Mouse (Mus musculus) ES-Bruce4 (cell line): ENCODE data around the gene Lime1. TPM values are rescaled to one million over a fixed set of nuclear protein-coding genes. Genes with fewer than 3 reads are reported as not detected.
A peak's percentile ranks its signal among the peaks of the same experiment; 100 is the strongest.

ENCODE experiments used
- H3K27ac ChIP-seq: 2 replicates; pipeline ENCODE4 v1.5.1; 2012; ENCODE audit warnings: low read length, inconsistent platforms; ENCODE audit not compliant: insufficient read depth
- H3K27me3 ChIP-seq: 2 replicates; pipeline ENCODE4 v1.6.1; 2012; ENCODE audit warnings: mild to moderate bottlenecking, low read length, inconsistent platforms; ENCODE audit not compliant: control insufficient read depth, poor library complexity, insufficient read depth, severe bottlenecking
- H3K36me3 ChIP-seq: 2 replicates; pipeline ENCODE4 v1.6.1; 2012; ENCODE audit warnings: inconsistent platforms, mild to moderate bottlenecking, low read length, moderate library complexity; ENCODE audit not compliant: control insufficient read depth, poor library complexity, insufficient read depth, severe bottlenecking
- H3K4me1 ChIP-seq: one replicate; pipeline ENCODE4 v1.8.1; 2011; ENCODE audit warnings: low read length; ENCODE audit not compliant: control insufficient read depth, insufficient read depth
- H3K4me3 ChIP-seq: 2 replicates; pipeline ENCODE4 v1.5.1; 2011; ENCODE audit warnings: low read depth, mild to moderate bottlenecking, low read length
- H3K9ac ChIP-seq: 2 replicates; pipeline ENCODE4 v1.6.1; 2012; ENCODE audit warnings: low read depth, mild to moderate bottlenecking, inconsistent platforms; ENCODE audit not compliant: poor library complexity, severe bottlenecking
- H3K9me3 ChIP-seq: replicated peaks from 2 replicates; pipeline ENCODE4 v1.6.1; 2012; ENCODE audit warnings: mild to moderate bottlenecking, low read length, inconsistent platforms; ENCODE audit not compliant: control insufficient read depth, poor library complexity, insufficient read depth, severe bottlenecking
- CTCF ChIP-seq: IDR thresholded peaks from one replicate; pipeline ENCODE4 v1.8.1; 2011; ENCODE audit warnings: low read depth, low read length
- EP300 ChIP-seq: IDR thresholded peaks from 2 replicates; pipeline ENCODE4 v1.6.1; 2011; ENCODE audit warnings: low read depth, low read length; ENCODE audit not compliant: insufficient read depth
- POLR2A ChIP-seq: IDR thresholded peaks from one replicate; pipeline ENCODE4 v1.8.1; 2011; ENCODE audit warnings: low read length; ENCODE audit not compliant: insufficient read depth
- polyA plus RNA-seq: library from polyadenylated mRNA; stranded (reverse); fragments of >200 nt; gene quantifications from 2 replicates; pipeline ENCODE4 v1.2.4, GENCODE M21; 2011; ENCODE audit warnings: low read depth; ENCODE audit not compliant: missing spikeins, insufficient read depth, insufficient read length

Lime1 gene
- polyA plus RNA-seq, 1 experiment: 3.9 TPM

DNA sequence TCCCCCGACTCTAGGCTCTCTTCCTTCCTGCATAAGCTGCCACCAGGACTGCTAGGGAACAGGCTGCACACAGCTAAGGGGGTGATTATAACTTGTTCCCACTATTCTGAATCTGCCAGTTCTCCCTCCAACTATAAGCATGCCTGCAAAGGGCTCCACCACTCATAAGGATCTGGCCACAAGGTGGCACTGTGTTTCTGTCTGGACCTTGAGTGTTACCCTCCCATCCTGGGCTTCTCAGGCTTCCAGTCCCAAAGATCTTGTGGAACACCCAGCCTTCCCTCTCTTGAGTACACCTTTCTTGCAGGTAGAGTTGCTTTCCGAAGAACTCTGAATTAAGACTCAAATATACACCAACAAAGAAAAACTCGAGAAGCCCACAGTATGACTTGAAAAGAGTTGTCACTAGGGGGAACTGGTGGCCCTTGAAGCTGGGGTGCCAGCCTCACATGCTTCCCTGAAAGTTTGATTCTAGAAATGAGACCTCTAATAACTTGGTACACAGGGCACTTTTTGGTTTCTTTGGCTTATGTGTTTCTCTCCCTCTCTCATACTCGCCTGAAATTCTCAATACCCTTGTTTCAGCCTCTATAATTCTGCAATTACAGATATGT, 12.8 kb downstream of the Lime1 start:
- H3K4me1 ChIP-seq: no peaks in the 10 kb centered on the region
- H3K9me3 ChIP-seq: no peaks in the 10 kb centered on the region
- no peak overlapping the region for H3K4me3 ChIP-seq
- H3K27ac ChIP-seq: no peak overlapping the region
- H3K27me3 ChIP-seq: no peaks in the 10 kb centered on the region
- TF ChIP-seq CTCF (peak; percentile 89), POLR2A (no peak)
- no peak overlapping the region for H3K9ac ChIP-seq
- no peaks in the 10 kb centered on the region for H3K36me3 ChIP-seq

DNA sequence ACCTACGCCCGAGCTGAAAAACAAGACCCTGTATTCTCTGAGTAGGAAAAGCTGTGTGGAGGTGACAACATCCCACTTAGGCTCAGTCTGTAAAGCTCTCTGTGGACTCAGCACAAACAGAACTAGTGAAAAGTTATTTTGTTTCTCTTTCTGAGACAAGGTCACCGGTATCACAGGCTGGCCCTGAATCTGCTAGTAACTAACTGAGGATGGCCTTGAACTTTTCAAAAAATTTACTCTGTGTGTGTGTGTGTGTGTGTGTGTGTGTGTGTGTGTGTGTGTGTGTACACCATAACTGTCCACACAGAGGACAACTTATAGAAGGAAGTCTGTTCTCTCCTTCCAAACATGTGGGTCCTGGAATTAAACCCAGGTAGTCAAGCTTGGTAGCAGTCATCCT, 14.2 kb downstream of the Lime1 start:
- Histone ChIP-seq H3K36me3 (no peaks in the 10 kb centered on the region), H3K9ac (no peak overlapping the region)

DNA sequence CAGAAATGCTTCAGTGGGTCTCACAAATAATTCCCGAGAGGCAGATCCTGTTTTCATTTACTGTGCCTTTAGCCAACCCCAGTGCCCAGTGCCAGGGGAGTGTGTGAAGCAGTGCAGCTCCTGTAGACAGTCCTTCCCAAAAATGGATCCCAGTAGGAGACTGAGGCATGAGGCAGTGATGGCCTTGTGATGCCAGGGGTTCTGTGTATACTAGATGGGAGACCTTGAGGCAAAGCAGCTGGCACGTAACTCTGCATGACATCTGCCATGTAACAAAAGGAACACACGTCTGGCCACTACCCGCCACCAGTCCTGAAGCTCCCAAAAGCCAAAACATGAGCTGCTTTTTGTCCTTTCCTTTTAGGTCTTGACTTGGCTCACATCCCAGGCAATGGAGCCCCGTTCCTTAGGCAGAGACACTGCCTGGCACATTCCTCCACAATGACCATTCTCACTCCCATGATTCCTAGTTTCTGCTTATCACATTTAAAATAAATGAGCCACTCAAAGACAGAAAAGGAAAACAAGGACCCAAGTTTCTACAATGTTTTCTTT, 17.4 kb downstream of the Lime1 start:
- Histone ChIP-seq H3K4me3 (no peak overlapping the region), H3K9me3 (no peaks in the 10 kb centered on the region), H3K27me3 (no peaks in the 10 kb centered on the region), H3K27ac (no peak overlapping the region), H3K36me3 (no peaks in the 10 kb centered on the region), H3K9ac (no peak overlapping the region), H3K4me1 (no peaks in the 10 kb centered on the region)
- no peak for TF ChIP-seq CTCF

More for the DNA sequence above, 14.2 kb downstream of the Lime1 start:
- Histone ChIP-seq H3K4me1 (no peaks in the 10 kb centered on the region), H3K27me3 (no peaks in the 10 kb centered on the region), H3K9me3 (no peaks in the 10 kb centered on the region), H3K27ac (no peak overlapping the region), H3K4me3 (no peak overlapping the region)
- TF ChIP-seq EP300: no peak
- no peak for TF ChIP-seq CTCF
- TF ChIP-seq POLR2A: no peak

DNA sequence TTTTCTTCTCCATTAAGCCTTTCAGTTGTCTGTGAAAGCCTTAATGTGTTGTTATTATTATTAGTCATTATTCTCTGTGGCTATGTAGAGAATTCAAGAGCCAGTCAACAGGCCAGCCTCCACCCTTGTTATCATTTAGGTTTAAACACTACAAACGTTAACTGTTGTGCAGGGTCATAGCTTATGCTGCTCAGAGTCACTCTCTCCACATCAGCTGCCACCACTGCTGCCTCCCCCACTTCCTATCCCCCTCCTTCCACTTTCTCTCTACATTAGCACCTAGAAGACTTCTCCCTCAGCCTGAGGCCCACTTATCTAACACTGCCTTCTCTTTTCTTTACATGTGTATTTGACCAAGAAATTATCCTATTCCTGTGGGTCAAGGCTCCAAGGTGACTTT, 21.6 kb downstream of the Lime1 start:
- no peaks in the 10 kb centered on the region for H3K36me3 ChIP-seq
- H3K9ac ChIP-seq: no peak overlapping the region
- no peak for TF ChIP-seq POLR2A
- TF ChIP-seq EP300: no peak
- TF ChIP-seq CTCF: no peak
- no peaks in the 10 kb centered on the region for H3K27me3 ChIP-seq
- no peaks in the 10 kb centered on the region for H3K9me3 ChIP-seq
- no peak overlapping the region for H3K4me3 ChIP-seq
- no peak overlapping the region for H3K27ac ChIP-seq
- H3K4me1 ChIP-seq: no peaks in the 10 kb centered on the region

DNA sequence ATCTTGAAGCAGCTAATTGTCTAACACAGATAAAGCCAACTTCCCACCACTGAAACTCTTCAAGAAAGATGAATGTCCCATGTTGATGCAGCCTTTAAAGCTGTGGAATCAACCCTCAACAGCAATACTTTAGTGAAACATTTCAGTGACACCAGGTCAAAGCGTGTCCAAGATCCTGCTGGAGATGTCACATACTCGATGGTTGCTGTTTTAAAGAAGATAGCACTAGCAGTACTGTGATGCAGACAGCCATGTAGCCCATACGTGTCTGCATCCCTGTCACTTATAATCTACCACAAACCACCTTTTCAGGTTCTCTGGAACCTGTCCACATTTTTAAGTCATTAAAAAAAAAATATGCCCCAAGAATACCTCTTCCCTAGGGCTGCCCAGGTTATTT, 23.8 kb downstream of the Lime1 start:
- TF ChIP-seq CTCF: no peak
- TF ChIP-seq EP300: no peak
- no peak for TF ChIP-seq POLR2A
- no peaks in the 10 kb centered on the region for H3K9me3 ChIP-seq
- H3K4me3 ChIP-seq: no peak overlapping the region
- H3K27ac ChIP-seq: no peak overlapping the region
- H3K9ac ChIP-seq: no peak overlapping the region
- no peaks in the 10 kb centered on the region for H3K36me3 ChIP-seq
- no peaks in the 10 kb centered on the region for H3K27me3 ChIP-seq
- H3K4me1 ChIP-seq: no peaks in the 10 kb centered on the region

DNA sequence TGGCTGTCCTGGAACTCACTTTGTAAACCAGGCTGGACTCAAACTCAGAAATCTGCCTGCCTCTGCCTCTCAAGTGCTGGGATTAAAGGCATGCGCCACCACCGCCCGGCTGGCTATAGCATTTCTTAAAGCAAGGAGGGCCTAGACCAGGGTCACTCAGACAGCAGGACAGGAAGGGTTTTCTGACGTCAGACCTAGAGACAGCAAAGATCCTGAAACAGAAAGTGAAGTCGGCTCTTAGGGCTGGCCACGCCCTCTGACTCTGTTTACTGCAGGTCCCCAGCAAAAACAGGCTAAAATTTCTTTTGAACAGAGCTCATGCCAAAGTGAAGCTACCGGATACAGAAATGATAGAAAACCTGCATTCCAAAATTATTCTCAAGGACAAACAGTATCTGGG, 29.8 kb downstream of the Lime1 start:
- Histone ChIP-seq H3K9me3 (no peaks in the 10 kb centered on the region), H3K27ac (no peak overlapping the region), H3K27me3 (no peaks in the 10 kb centered on the region), H3K4me3 (no peak overlapping the region), H3K9ac (no peak overlapping the region), H3K4me1 (no peaks in the 10 kb centered on the region), H3K36me3 (no peaks in the 10 kb centered on the region)
- TF ChIP-seq POLR2A (no peak), EP300 (no peak), CTCF (no peak)
